Mouse (Mus musculus) thymus, adult 2 months (tissue): Measurements from ENCODE around the gene Pitpnm2.

Experiments
- CTCF ChIP-seq: fragments of 200-500 bp; IDR thresholded peaks from 2 replicates; pipeline ENCODE4 v1.5.1; 2012; ENCODE audit warnings: mild to moderate bottlenecking, control low read depth, low read length, moderate library complexity, borderline replicate concordance; ENCODE audit not compliant: control insufficient read depth, poor library complexity, insufficient read depth; ENCODE audit errors: extremely low read depth
- POLR2A ChIP-seq: fragments of 200-500 bp; IDR thresholded peaks from 2 replicates; pipeline ENCODE4 v1.6.1; 2012; ENCODE audit warnings: mild to moderate bottlenecking, low read length, control low read depth, moderate library complexity; ENCODE audit not compliant: control insufficient read depth, poor library complexity, insufficient read depth; ENCODE audit errors: extremely low read depth

DNA sequence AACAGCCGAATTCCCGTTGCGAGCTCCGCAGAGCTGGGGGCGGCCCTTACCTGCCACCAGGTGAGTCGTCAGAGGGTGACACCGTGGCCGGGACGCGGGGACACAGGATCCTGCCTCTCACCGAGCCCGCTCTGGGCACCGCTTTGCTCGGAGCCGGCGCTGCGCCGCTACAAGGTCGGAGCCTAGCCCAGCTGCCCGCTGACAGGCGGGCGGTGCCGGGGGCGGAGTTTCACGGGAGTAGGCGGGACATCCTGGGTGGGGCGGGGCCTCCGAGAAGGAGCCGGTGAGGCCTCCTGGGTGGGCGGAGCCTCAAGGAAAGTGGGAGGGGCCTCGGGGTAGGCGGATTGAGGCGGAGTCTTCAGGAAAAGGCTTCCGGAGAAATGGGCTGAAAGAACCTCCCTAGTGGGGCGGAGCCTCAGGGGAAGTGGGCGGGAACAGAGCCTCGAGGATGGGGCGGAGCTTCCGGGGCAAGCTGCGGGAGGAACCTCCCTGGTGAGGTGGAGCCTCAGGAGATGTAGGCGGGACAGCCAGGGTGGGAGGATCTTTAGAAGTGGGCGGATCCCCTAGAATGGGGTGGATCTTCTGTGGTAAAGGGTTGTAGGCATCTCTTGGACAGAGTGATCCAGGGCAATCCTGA, 153.8 kb downstream of the Pitpnm2 start, which contains the start of gene Abcb9:
- no peak for TF ChIP-seq CTCF
- 0 out of 2 replicates have a peak, but pooled peaks have one; percentile 13 for TF ChIP-seq POLR2A
